Mouse (Mus musculus) adrenal gland, postnatal 36 days (tissue): ENCODE data around the gene Park7. TPM values are rescaled to one million over a fixed set of nuclear protein-coding genes. Genes with fewer than 3 reads are reported as not detected.
"Not testable (repeated sequence)": the region's sequence is repeated elsewhere in the genome, so short reads cannot be mapped to it uniquely, and the experiment has no call there.

Source experiments
- DNase-seq, 2 experiments: peaks; one replicate each; pipeline ENCODE4 v3.0.0; 2021; ENCODE audit warnings: mixed read lengths in 1 of 2
- total RNA-seq, 2 experiments: library from RNA; stranded (reverse); gene quantifications; 2 replicates each; pipeline ENCODE4 v1.2.3; 2021

The Park7 gene
- total RNA-seq, 2 experiments from 2014 or later = 283 to 288 TPM

DNA sequence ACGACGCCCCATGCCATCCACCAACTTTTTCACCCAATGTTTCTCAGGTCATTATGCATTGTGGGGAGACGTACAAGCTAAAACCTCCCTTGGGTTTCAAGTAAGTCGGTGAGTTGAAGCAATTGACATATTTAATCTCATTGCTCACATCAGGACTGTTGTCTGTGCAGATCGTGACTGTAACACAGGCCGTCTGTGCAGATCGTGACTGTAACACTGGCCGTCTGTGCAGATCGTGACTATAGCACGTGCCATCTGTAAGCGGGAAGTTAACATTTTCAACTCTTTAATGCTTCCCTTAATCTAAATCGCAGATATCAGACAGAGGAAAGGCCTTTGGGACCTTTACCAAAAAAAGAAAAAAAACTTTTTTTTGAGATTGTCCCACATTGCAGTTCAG is 494 bp downstream of the Park7 start:
- DNase-seq = no peak

DNA sequence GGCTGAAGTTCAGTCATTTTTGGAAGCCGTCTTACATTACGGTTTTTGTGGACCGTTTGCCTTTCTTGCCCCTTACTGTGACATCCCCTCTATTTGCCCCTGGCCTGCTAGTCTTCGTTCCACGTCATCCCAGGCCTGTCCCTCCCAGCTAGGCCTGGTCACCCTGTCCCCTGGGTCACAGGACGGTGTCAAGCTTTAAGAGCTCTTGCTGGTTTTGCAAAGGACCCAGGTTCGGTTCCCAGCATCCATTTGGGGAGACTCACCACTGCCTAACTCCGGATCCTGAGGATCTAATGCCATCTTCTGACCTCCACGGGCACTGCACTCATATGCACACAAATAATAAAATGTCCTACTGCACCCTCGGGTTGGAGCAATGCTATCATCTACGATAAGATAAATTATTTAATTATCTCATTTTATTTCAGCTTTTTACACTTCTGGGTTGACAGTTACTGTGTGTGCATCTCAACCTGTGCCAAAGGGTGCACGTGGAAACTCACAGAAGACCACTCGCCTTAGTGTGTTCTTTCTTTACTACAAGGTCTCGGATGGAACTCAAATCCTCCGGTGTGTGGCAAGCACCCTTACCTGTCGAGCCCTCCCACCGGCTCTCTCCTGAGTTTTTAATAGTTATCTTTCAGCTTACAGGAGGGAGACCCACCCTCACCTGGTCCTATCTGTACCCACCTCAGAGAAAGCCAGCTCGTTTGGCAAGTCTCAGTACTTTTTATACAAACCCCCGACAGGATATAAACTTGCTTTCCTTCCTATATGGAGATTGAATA is 3.9 kb downstream of the Park7 start:
- no peak for DNase-seq

DNA sequence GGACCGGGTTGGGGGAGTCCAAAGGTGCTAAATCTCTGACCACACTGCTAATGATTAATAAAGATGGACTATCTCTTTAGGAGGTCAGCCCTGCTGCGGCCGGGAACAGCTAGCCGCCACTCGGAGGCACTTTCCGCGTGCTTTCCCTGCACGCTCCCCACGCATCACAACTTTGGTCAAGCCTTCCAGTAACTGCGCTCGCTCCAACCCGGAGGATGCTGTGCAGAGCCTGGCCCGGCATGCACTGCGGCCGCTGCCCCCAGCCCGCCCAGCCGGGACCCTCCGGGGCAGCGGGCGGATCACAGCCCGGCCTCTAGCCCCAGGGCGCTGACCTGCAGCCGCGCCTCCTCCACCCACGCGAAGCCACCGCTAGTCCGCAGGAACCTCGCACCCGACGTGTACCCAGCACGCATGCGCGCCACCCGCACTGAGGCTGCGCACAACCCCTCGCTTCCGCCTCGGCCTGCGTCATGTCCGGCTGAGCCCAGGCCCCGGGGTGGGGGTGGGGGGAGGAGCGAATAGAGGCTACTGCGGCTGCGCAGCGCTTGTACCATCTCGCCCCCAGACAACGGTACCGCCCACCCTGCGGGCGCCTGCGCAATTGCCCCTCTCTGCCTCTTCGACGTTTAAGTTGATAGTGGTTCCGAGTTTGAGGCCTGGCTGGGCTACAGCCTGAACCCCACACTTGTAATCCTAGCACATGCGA is 4.6 kb downstream of the Park7 start:
- peak; percentile 100 for DNase-seq

DNA sequence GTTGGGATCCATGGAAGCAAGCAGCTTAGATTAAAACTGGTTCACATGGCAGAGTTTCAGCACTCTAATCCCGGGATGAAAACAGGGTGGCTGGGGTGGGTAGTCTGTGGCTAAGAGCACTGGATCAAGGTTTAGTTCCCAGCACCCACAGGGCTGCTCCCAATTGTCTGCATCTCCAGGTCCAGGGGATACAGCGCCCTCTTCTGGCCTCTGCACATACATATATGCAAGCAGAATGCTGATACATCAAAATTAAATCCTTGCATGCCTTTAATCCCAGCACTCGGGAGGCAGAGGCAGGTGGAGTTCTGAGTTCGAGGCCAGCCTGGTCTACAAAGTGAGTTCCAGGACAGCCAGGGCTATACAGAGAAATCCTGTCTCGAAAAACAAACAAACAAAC is 5.7 kb downstream of the Park7 start:
- DNase-seq = not testable (repeated sequence)

DNA sequence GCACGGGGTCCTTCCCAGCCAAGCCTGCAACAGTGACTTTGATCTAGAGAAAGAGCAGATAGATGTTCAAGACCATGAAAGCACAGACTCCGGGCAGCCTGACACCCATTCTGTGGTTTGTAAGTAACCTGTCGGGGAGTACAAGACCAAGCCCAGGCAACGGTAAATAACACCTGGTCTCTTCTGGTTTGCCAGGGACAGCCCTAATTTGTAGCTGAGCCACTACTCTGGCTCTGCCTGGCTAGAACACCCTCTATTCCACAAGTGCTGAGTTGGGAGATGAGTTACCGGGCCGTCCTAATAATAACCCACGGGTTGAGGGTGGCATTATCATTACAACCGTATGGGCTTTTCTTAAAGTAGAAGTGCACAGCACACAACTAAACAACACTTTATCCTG is 7.1 kb downstream of the Park7 start:
- DNase-seq = no peak

DNA sequence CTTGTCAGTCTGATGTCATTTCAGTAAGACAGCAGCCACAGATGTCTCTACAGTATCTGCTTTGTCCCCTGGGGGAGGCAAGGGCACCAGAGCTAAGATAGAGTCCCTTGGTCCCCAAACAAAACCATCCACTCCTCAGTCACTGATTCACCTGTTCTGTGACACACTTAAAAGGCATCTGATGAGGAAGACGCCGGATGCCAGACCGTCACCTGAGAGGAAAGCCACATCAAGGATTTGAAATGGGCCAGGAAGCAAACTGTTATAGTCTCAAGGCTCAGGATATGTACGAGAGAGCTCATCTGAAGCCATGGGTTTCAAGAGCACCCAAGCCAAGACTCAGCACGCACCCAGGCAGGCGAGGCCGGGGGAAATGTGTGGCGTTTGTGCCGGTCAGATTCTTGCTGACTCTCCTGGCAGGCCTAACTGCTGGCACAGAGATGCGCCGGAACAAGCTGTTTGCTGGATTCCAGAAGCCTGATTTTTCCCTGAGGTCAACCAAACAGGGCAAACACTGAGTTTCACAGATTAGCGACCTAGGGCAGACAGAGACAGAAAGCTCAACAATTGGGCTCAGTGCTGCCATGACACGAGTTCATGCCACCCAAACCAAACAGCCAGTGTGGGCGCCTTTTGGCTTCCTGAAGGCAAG is 11.0 kb downstream of the Park7 start:
- no peak for DNase-seq

DNA sequence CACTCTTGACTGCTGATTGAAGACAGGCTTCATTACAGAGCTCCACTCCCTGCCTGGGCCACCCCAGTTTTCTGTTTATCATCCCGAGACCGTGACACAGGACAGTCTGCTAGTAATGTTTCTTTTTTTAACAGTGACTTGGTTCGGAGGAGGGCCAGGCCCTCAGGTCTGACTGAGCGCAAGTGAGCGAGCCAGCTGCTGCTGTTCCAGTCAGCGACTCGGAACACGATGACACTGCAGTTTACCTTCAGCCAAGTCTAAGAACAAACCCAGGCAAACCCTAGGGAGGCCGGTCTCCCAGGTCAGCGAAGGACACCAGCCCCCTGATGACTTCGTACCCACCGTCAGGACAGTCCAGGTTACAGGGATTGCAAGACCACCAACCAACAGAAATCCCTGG is 12.2 kb downstream of the Park7 start:
- no peak for DNase-seq

DNA sequence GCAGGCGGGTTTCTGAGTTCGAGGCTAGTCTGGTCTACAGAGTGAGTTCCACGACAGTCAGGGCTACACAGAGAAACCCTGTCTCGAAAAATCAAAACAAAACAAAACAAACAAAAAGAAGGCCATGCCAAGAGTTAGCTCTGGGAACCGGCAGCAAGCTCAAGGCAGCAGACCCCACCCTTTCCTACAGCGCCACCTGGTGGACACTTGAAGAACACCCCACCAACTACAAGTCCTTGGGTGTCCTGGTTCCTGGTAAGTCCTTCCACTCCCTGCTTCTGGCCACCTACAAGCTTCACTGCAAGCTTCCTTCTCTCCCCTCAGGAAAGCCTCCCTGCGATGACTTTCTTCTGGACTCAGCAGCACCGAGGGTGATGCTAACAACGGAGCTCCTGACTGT is 12.6 kb downstream of the Park7 start:
- peak; percentile 85 to 89 for DNase-seq

DNA sequence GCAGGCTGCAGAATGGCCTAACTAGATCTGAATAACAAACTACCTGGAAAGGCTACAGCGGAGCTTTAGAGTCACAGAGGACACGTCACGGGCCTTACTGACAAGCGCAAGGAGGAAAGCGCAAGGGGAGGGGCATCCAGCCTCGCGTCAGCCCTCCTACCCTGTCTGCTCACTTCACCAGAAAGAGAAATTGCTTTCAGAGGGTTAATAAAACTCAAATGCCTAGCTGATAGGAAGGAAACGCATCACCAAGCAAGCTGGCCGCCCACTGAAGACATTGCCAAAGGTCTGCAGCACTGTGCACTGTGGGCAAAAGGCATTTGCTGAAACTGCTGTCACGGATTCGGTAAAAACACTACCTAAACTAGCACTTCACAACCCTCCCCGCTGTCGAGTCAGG is 13.8 kb downstream of the Park7 start:
- no peak for DNase-seq

DNA sequence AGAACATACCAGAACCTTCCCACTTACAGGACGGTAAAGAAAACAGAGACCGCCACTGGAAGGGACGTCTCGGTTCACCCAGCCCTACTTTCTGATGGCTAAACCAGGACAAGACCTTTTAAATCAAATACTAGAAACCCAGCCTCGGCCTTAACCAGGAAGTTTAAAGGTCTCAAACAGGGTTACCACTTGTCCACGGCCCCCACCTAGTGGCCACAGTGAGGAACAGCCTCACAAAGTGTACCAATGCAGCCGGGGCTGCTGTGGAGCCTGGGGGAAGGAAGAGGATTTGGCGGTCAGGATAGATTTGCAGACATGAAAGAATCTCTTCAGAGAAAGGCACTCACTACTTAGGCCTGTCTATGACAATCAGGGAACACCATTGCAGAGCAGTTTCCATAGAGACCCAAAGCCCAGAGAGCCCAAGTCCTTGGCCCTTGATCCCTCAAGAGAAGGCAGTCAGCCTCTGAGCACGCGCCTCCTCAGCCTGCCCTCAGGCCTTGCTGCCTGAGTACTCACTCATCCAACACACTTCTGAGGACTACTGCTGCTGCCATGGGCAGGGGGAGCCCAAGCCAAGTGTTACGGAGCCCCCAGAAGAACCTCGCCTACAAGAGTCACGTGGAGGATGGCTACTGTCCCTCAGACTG is 15.4 kb downstream of the Park7 start:
- peak; percentile 86 to 89 for DNase-seq

DNA sequence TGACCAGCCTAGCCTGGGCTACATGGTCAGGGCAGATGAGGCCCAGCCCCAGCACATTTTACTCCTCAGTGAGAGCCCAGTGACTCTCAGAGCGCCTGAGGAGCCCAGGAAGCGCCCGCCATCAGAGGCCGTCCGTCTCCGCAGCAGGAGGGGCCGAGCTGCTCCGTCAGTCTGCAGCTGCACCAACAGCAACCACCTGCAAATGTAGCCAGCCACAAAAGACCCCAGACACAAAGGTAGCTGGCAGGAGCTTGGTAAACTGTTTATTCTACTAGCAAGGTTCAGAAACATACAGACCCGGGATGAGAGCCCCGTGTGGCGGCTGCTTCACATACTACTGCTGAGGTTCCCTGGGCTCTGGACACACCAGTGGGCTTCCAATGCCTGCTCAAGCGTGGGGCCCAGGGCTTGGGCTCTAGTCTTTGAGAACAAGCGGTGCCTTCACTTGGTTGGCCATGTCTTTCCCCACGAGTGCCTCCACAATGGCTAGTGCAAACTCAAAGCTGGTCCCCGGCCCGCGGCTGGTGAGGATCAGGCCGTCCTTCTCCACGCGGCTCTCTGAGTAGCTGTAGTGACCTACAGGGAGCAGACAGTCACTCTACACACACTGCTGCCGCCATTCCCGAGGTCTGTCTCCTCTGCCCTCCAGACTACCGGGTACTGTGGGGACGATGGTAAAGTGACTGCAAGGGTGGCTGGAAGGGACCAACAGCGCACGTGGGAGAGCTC is 17.2 kb downstream of the Park7 start:
- no peak for DNase-seq

DNA sequence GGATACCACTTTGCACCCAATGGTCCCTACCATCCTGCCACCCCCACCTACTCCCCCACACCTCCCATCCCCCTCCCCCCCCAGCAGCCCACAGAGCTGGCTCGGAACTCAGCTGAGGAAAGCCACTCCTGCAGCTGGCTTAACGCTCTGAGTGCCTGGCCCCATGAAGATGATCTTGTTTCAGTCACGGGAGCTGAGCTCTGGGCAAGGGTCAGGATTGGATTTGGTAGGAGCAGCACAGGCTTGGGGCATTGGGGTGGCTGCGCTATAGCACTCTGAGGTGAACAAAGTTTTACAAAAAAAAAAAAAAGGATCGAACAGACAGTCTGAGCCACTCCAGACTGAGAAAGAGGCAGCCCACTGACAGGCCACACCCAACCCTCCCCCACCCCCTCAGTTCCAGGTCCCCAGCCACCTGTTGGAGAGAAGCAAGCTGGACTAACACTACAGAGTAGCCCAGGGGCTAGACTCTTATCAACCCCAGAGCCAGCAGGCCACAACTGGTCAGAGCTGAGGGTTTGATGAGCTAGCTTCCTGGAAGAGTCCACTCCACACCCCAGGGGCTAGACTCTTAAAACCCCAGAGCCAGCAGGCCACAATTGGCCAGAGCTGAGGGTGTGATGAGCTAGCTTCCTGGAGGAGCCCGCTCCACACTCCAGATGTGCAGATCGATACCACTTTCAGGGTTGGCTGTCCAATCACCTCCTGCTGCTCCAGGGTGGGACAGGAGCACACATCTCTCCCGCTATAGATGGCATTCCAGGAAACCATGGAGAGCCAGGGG is 19.3 kb downstream of the Park7 start:
- DNase-seq = no peak

DNA sequence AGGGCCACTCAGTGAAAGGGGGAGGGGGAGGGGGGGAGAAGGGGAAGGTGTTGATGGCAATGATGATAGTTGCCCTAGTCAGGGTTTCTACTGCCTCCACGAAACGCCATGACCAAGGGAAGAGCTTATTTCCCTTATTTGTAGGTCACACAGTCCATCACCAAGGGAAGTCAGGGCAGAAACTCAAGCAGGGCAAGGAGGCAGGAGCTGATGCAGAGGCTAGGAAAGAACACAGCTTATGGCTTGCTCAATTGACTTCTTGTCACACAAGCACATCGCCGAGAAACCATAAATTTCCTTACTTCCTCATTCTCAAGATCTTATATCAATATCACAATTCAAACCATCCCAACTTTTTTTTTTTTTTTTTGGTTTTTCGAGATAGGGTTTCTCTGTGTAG is 22.9 kb downstream of the Park7 start:
- DNase-seq = no peak

DNA sequence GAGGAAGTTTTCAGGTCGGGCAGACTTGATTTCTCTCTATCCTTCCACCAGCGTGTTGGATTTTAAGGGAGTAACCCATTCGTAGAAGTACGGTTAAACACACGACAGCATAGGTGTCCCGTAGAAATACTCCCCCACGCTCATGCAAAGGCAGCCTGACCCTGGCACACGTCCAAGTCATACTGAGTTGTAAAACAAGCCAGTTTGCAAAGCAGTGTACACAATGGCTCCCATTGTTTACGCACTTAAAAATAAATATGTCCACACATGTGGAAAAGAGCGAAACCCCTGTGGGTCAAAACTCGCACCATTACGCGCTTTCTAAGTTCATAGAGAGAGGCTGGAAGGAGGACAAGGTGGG is 24.3 kb downstream of the Park7 start:
- no peak for DNase-seq

DNA sequence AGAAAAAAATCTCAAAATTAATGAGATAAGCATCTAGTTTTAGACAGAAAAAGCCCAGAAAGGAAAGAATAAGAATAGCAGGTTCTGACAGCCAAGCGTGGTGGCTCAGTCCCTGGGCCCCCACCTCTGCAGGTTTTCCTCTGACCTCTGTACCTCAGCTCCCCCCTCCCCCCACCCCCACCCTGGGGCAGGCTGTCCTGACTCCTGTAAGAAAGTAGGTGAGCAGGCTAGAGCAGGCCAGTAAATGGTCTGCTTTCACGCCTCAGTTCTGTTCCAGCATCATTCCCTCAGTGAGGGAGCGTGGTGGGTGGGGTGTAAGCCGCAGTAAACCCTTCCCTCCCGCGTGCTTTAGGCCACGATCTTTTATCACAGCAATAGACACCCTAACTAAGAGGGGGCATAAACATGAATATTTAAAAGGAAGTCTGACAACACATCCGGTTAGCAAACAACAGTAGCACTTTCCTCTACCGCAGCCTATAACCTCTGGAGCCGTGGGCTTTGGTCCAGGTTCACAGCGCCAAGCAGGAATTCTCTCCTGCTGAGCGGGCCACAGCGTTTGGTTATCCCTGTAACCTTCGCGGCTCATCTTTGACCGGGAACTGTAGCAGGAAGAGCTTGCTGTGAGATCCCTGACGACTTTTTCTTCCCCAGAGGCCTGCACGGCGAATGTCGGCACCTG is 24.8 kb downstream of the Park7 start:
- DNase-seq = no peak

DNA sequence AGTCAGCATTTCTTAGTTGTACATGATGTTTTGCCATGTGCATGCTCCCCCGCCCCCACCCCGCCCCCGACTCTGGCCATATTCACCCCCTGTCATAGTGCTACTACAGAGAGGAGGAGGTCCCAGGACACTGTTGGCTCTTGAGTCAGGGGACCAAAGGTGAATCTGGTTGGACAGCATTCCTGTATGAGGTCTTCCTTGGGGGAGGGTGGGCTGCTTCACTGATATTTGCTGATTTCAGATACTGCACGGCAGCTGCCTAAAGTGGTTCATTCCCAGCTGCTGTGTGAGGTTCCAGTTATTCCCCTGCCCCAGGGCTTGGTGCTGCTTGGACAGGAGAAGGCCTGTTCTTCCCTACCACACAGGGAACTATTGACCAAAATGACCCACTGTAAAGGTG is 25.7 kb downstream of the Park7 start:
- no peak for DNase-seq

DNA sequence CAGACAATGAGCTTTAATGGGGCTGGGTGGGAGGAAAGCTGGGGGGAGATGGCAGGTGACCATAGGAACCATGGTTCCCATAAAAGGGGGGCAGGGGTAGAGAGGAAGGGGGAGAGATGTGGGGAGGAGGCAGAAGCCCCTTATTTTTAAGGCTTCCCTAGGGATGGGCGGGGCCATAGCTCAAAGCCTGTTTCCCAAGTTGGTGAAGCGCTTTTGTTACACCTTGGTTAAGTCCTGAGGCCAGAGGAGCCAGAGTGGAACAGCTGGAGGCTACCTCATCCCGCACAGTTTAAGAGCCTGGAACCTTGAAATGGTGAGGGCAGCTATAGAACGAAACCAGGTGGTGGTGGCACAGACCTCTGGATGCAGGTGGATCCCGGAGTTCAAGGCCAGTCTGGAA is 26.3 kb downstream of the Park7 start:
- DNase-seq = no peak

DNA sequence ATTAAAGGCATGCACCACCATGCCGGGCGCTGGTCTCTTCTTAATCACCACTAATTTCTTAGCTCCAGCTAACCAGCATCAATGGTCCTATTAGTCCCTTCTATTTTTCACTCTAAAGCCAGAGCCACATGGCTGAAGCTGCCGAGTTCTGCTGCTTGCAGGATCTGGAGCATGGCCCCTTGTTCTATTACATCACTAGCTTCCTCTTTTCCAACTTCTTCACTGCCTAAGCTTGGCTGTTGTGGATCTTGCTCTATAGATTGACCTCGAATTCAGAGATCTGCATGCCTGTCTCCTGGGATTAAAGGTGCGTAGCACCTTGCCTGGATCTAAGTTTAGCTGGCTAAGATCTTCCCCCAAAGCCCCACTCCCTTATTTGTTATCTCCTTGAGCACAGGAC is 31.6 kb downstream of the Park7 start:
- no peak for DNase-seq

DNA sequence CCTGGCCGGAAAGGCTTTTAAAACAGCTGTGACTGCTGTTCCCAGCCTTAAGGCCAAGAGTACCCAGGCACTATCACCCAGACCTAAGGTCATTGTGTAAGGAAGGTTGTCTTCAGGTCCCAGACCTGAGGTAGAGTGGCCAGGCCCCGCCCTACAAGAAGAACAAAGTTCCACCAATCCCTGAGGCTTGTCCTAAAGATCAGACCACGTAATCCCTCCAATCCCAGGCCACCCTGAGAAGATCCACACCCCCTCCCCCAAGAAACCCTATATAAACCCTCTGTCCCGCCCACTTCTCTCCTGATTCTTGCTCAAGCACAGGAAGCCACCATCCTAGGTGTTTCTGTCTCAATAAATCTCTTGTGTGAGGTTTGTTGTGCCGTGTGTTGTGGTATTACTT is 33.9 kb downstream of the Park7 start:
- DNase-seq = no peak

DNA sequence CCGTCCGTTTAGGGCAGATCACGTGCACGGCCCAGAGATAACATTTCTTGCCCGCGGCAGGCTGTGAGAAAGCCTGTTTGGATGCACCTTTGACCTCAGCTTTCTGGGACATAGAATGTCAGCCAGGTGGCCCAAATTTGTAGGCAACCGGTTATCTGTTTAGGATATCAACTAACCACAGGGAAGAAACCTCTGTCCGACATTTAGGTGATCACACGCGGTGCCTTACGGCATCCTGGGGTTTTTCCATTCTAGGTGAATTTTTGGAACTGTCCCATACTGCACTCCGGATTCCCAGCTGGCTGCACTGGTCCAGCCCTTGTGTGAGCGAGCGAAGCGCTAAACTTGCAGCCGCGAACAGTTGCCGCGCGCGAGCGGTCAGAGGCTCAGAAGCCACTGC is 34.6 kb downstream of the Park7 start:
- DNase-seq = no peak

DNA sequence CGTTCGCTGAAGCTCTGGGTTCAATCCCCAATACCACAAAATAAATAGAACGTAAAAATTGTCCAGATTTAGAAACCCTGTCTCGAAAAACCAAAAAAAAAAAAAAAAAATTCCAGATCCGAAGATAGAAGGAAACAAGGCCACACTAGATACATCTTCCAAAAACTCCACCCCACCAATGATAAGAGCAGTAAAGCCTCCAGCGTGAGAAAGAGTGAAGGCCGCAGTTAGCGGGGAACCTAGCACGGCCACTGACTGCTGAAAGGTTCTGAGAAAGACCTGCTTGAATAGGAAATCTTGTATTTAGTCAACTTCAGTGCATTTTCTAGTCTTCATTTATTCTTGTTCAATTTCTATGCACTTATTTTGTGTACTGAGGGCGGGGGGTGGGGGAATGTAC is 38.8 kb downstream of the Park7 start:
- DNase-seq = no peak
